Mouse (Mus musculus) neural tube, embryonic 13.5 days (tissue): ENCODE measurements around the gene E2f6. TPM values are rescaled to one million over a fixed set of nuclear protein-coding genes. Genes with fewer than 3 reads are reported as not detected.

Experiments
- ATAC-seq: fragments of 200-750 bp; cut with Nextera tagmentation; 2 replicates; pipeline ENCODE4 v1.8.0; 2017; ENCODE audit warnings: low read depth, mild to moderate bottlenecking, moderate TSS enrichment, moderate library complexity
- H3K27ac ChIP-seq: fragments of 300-500 bp; sonication (generic); replicated peaks from 2 replicates; pipeline ENCODE4 v1.5.1; 2015; ENCODE audit warnings: moderate library complexity, mild to moderate bottlenecking, inconsistent platforms
- H3K27me3 ChIP-seq: fragments of 300-500 bp; sonication (generic); 2 replicates; pipeline ENCODE4 v1.6.1; 2015; ENCODE audit warnings: mild to moderate bottlenecking, inconsistent platforms
- H3K36me3 ChIP-seq: fragments of 300-500 bp; sonication (generic); 2 replicates; pipeline ENCODE4 v1.6.1; 2015; ENCODE audit warnings: mild to moderate bottlenecking, inconsistent platforms
- H3K4me1 ChIP-seq: fragments of 300-500 bp; sonication (generic); replicated peaks from 2 replicates; pipeline ENCODE4 v1.6.1; 2015; ENCODE audit warnings: inconsistent platforms
- H3K4me2 ChIP-seq: fragments of 300-500 bp; sonication (generic); 2 replicates; pipeline ENCODE4 v1.6.1; 2015; ENCODE audit warnings: inconsistent platforms, mild to moderate bottlenecking, moderate library complexity
- H3K4me3 ChIP-seq: fragments of 300-500 bp; sonication (generic); 2 replicates; pipeline ENCODE4 v1.5.1; 2015; ENCODE audit warnings: mild to moderate bottlenecking, inconsistent platforms
- H3K9ac ChIP-seq: fragments of 300-500 bp; sonication (generic); 2 replicates; pipeline ENCODE4 v1.6.1; 2015; ENCODE audit warnings: moderate library complexity, mild to moderate bottlenecking, inconsistent platforms
- H3K9me3 ChIP-seq: fragments of 300-500 bp; sonication (generic); 2 replicates; pipeline ENCODE4 v1.6.1; 2016; ENCODE audit warnings: inconsistent platforms
- WGBS: fragments of 180-500 bp; shearing (Covaris S2); methylation state at CpG from one replicate; pipeline ENCODE4 v1.1.7; 2015; 5-methylcytosine and 5-hydroxymethylcytosine counted together
- microRNA-seq: library from miRNA; unstranded; fragments of <30 nt; microRNA quantifications from one replicate; pipeline ENCODE4, GENCODE M21; 2016
- polyA plus RNA-seq: library from polyadenylated mRNA; unstranded; fragments of >200 nt; fragmentation: Nextera tagmentation; extraction: Ambion mirVana; gene quantifications from 2 replicates; pipeline ENCODE4 v1.2.1, GENCODE M21; 2015

E2f6 gene
- polyA plus RNA-seq, 1 experiment from 2014 or later: 36.7 TPM

- Histone ChIP-seq H3K27me3 (no peaks in the 10 kb centered on the region), H3K9me3 (no peaks in the 10 kb centered on the region), H3K9ac (no peak overlapping the region), H3K4me2 (no peak overlapping the region), H3K4me1 (0 out of 2 replicates have a peak, but pooled peaks cover 8% of the 10 kb centered on the region), H3K36me3 (no peaks in the 10 kb centered on the region), H3K4me3 (no peak overlapping the region), H3K27ac (no peak overlapping the region)
- no peak for ATAC-seq
- 87% methylated on average over 4 of the region's 4 CpGs for WGBS
Measured at GRCm38 (mm10) chr12:16880077-16880476, 69.3 kb downstream of the E2f6 start.

- no peaks in the 10 kb centered on the region for H3K36me3 ChIP-seq
- no peak overlapping the region for H3K27ac ChIP-seq
- no peaks in the 10 kb centered on the region for H3K9me3 ChIP-seq
- 89% methylated on average over 3 of the region's 3 CpGs for WGBS
- H3K9ac ChIP-seq: no peak overlapping the region
- ATAC-seq: no peak
- no peaks in the 10 kb centered on the region for H3K27me3 ChIP-seq
- no peak overlapping the region for H3K4me3 ChIP-seq
- H3K4me1 ChIP-seq: 0 out of 2 replicates have a peak, but pooled peaks cover 5% of the 10 kb centered on the region
- no peak overlapping the region for H3K4me2 ChIP-seq
Measured at GRCm38 (mm10) chr12:16882442-16882841, 71.7 kb downstream of the E2f6 start.

GRCm38 (mm10) chr12:16883111-16883510, 72.3 kb downstream of the E2f6 start:
- no peak for ATAC-seq
- 65% methylated on average over 7 of the region's 7 CpGs for WGBS
- no peaks in the 10 kb centered on the region for H3K4me1 ChIP-seq

GRCm38 (mm10) chr12:16884534-16884933, 73.8 kb downstream of the E2f6 start:
- Histone ChIP-seq H3K4me1 (no peaks in the 10 kb centered on the region), H3K4me3 (no peak overlapping the region), H3K9ac (no peak overlapping the region), H3K27ac (no peak overlapping the region), H3K27me3 (no peaks in the 10 kb centered on the region), H3K36me3 (no peaks in the 10 kb centered on the region), H3K9me3 (no peaks in the 10 kb centered on the region), H3K4me2 (no peak overlapping the region)
- WGBS: 87% methylated on average over 4 of the region's 4 CpGs
- ATAC-seq: no peak

More at GRCm38 (mm10) chr12:16883111-16883510, 72.3 kb downstream of the E2f6 start:
- Histone ChIP-seq H3K4me3 (no peak overlapping the region), H3K27me3 (no peaks in the 10 kb centered on the region), H3K36me3 (no peaks in the 10 kb centered on the region), H3K9ac (no peak overlapping the region), H3K4me2 (no peak overlapping the region), H3K27ac (no peak overlapping the region), H3K9me3 (no peaks in the 10 kb centered on the region)

- Histone ChIP-seq H3K9me3 (no peaks in the 10 kb centered on the region), H3K4me1 (no peaks in the 10 kb centered on the region), H3K9ac (no peak overlapping the region), H3K36me3 (no peaks in the 10 kb centered on the region), H3K27ac (no peak overlapping the region), H3K27me3 (no peaks in the 10 kb centered on the region), H3K4me2 (no peak overlapping the region), H3K4me3 (no peak overlapping the region)
- WGBS: 90% methylated on average over 6 of the region's 6 CpGs
- no peak for ATAC-seq
Measured at GRCm38 (mm10) chr12:16886354-16886753, 75.6 kb downstream of the E2f6 start.

Small RNAs within 50 kb of the gene (microRNA-seq; reads per million reads assigned to microRNA genes)
- gene Gm44305: not detected

Other genes with a start within 250 kb of the E2f6 start
- 15.9 and 16.1 TPM in 2 replicates for gene Lpin1, start 200.0 kb upstream of the E2f6 start, polyA plus RNA-seq
- gene Ntsr2, start 157.6 kb upstream of the E2f6 start, polyA plus RNA-seq: 0.70 and 0.73 TPM in 2 replicates
- gene Greb1, start 10.1 kb upstream of the E2f6 start, polyA plus RNA-seq: 1.4 and 2.2 TPM in 2 replicates
- 15.0 and 19.6 TPM in 2 replicates for gene Rock2, start 83.9 kb downstream of the E2f6 start, polyA plus RNA-seq
- 1.4 and 2.2 TPM in 2 replicates for gene Pqlc3, start 189.4 kb downstream of the E2f6 start, polyA plus RNA-seq
- 1.1 and 1.6 TPM in 2 replicates for gene 2410004P03Rik, start 200.8 kb downstream of the E2f6 start, polyA plus RNA-seq